Mouse (Mus musculus) MEL (cell line): ENCODE results near the gene Fxyd2. TPM values are rescaled to one million over a fixed set of nuclear protein-coding genes. Genes with fewer than 3 reads are reported as not detected.

Experiments used
- DNase-seq: peaks from one replicate; pipeline ENCODE4 v3.0.0; 2011; ENCODE audit warnings: low read depth, low spot score
- H3K27ac ChIP-seq: 2 replicates; pipeline ENCODE4 v1.5.1; 2012; ENCODE audit warnings: low read depth, mild to moderate bottlenecking, control low read depth, low read length, moderate library complexity; ENCODE audit not compliant: control insufficient read depth
- H3K27me3 ChIP-seq, 2 experiments: fragments of 150-350 bp in 1 of 2; sonication (generic) in 1 of 2; 2 replicates each; pipeline ENCODE4 v1.6.1; 2012; ENCODE audit warnings: low read length in 2 of 2, mild to moderate bottlenecking in 2 of 2, improper control_type of control experiment in 1 of 2, moderate library complexity in 1 of 2; ENCODE audit not compliant: insufficient read depth in 2 of 2, control insufficient read depth in 1 of 2
- H3K36me3 ChIP-seq, 2 experiments: 2 replicates each; pipeline ENCODE4 v1.6.1; 2012 to 2014; ENCODE audit warnings: low read length in 2 of 2, improper control_type of control experiment in 1 of 2, inconsistent platforms in 1 of 2, mild to moderate bottlenecking in 1 of 2; ENCODE audit not compliant: insufficient read depth in 2 of 2, control insufficient read depth in 1 of 2
- H3K4me1 ChIP-seq, 2 experiments: fragments of 150-350 bp in 1 of 2; sonication (generic) in 1 of 2; 2 replicates each; pipeline ENCODE4 v1.6.1; 2012; ENCODE audit warnings: low read length in 2 of 2, improper control_type of control experiment in 1 of 2, mild to moderate bottlenecking in 1 of 2; ENCODE audit not compliant: insufficient read depth in 2 of 2, control insufficient read depth in 1 of 2
- H3K4me3 ChIP-seq, 2 experiments: fragments of 150-350 bp in 1 of 2; sonication (generic) in 1 of 2; 2 replicates each; pipeline ENCODE4 v1.5.1; 2012; ENCODE audit warnings: low read depth in 2 of 2, low read length in 2 of 2, mild to moderate bottlenecking in 2 of 2, moderate library complexity in 2 of 2, control low read depth in 1 of 2, improper control_type of control experiment in 1 of 2; ENCODE audit not compliant: control insufficient read depth in 1 of 2, insufficient read depth in 1 of 2
- H3K79me2 ChIP-seq: 2 replicates; pipeline ENCODE4 v1.6.1; 2012; ENCODE audit warnings: mild to moderate bottlenecking, low read length, moderate library complexity; ENCODE audit not compliant: control insufficient read depth, poor library complexity, insufficient read depth
- H3K9ac ChIP-seq: 2 replicates; pipeline ENCODE4 v1.6.1; 2012; ENCODE audit warnings: low read depth, mild to moderate bottlenecking, control low read depth, low read length, moderate library complexity; ENCODE audit not compliant: control insufficient read depth, poor library complexity, severe bottlenecking
- H3K9me3 ChIP-seq: fragments of 150-350 bp; sonication (generic); replicated peaks from 2 replicates; pipeline ENCODE4 v1.6.1; 2012; ENCODE audit warnings: mild to moderate bottlenecking, low read length, improper control_type of control experiment, moderate library complexity; ENCODE audit not compliant: insufficient read depth
- CHD2 ChIP-seq: IDR thresholded peaks from 2 replicates; pipeline ENCODE4 v1.6.1; 2011; ENCODE audit warnings: low read length, improper control_type of control experiment
- ETS1 ChIP-seq: IDR thresholded peaks from 2 replicates; pipeline ENCODE4 v1.6.1; 2012; ENCODE audit warnings: low read depth, mild to moderate bottlenecking, inconsistent platforms, low read length, improper control_type of control experiment, moderate library complexity
- polyA plus RNA-seq, 2 experiments: library from polyadenylated mRNA; stranded (reverse) in 1 of 2; unstranded in 1 of 2; fragments of >175 nt in 1 of 2; fragments of >200 nt in 1 of 2; gene quantifications; 2 replicates each; pipeline versions ENCODE4 v1.2.1 to v1.2.4; 2012; ENCODE audit warnings: low replicate concordance in 2 of 2, low read depth in 1 of 2; ENCODE audit not compliant: insufficient read length in 2 of 2, insufficient read depth in 1 of 2, missing spikeins in 1 of 2
- total RNA-seq: library from RNA; depleted of rRNA; stranded (reverse); fragments of 300-350 nt; gene quantifications from 2 replicates; pipeline ENCODE4 v1.2.3, GENCODE M21; 2012; rRNA removed

The Fxyd2 gene
- total and polyA plus RNA-seq, 3 experiments = not detected

GRCm38 (mm10) chr9:45458363-45458762 lies 58.9 kb downstream of the Fxyd2 start:
- Histone ChIP-seq H3K79me2 (no peaks in the 10 kb centered on the region), H3K9ac (no peak overlapping the region), H3K27me3 (no peaks in the 10 kb centered on the region), H3K27ac (no peak overlapping the region), H3K9me3 (no peaks in the 10 kb centered on the region), H3K4me1 (no peaks in the 10 kb centered on the region), H3K36me3 (no peaks in the 10 kb centered on the region), H3K4me3 (no peak overlapping the region)
- DNase-seq = no peak
- TF ChIP-seq ETS1 (no peak), CHD2 (no peak)

Other genes with a start within 250 kb of the Fxyd2 start
- gene BC049352, start 217.7 kb upstream of the Fxyd2 start, total RNA-seq = not detected in 2 replicates
- not detected for gene BC049352, start 217.7 kb upstream of the Fxyd2 start, polyA plus RNA-seq
- not detected in 2 replicates for gene Tmprss4, start 195.6 kb upstream of the Fxyd2 start, total RNA-seq
- gene Tmprss4, start 195.6 kb upstream of the Fxyd2 start, polyA plus RNA-seq = not detected
- not detected in 2 replicates for gene Il10ra, start 130.5 kb upstream of the Fxyd2 start, total RNA-seq
- gene Il10ra, start 130.5 kb upstream of the Fxyd2 start, polyA plus RNA-seq = not detected
- gene Tmprss13, start 80.6 kb upstream of the Fxyd2 start, total RNA-seq = not detected in 2 replicates
- gene Tmprss13, start 80.6 kb upstream of the Fxyd2 start, polyA plus RNA-seq = not detected
- gene Fxyd6, start 29.5 kb upstream of the Fxyd2 start, total RNA-seq = not detected in 2 replicates
- not detected for gene Fxyd6, start 29.5 kb upstream of the Fxyd2 start, polyA plus RNA-seq
- not detected in 2 replicates for gene Dscaml1, start 27.0 kb downstream of the Fxyd2 start, total RNA-seq
- gene Dscaml1, start 27.0 kb downstream of the Fxyd2 start, polyA plus RNA-seq = not detected